7 mouse cellular contexts compared by ENCODE assay signal in genomic region chr12:86891786-86892702, GRCm38 (mm10). TPM values are rescaled to one million over a fixed set of nuclear protein-coding genes. Genes with fewer than 3 reads are reported as not detected.
DNase-seq lines count a peak whose midpoint lies in the region; ATAC-seq and TF ChIP-seq lines count a peak whose summit lies in the region.

No protein-coding gene starts in this region.

- WGBS in forebrain, postnatal 0 days = under 1% methylated on average over 36 of the region's 37 CpGs
- 1% methylated on average over 37 of the region's 37 CpGs for WGBS in hindbrain, embryonic 15.5 days
- WGBS in limb, embryonic 11.5 days = under 1% methylated on average over 37 of the region's 37 CpGs
- under 1% methylated on average over 36 of the region's 37 CpGs for WGBS in midbrain, embryonic 11.5 days

- TF ChIP-seq CTCF in forebrain, postnatal 0 days (IDR thresholded peaks at IDR 0.05; ENCODE audit: low read depth) = no peak

- peak; percentile 87 for DNase-seq in NIH3T3 (ENCODE audit: low read depth)
- peak; percentile 75 for DNase-seq in cerebellum, adult 11 months
- DNase-seq in forebrain, postnatal 0 days = peak; percentile 84
- DNase-seq in limb, embryonic 11.5 days (ENCODE audit: low spot score) = peak; percentile 77
- DNase-seq in midbrain, embryonic 11.5 days (ENCODE audit: low spot score, missing footprints) = peak; percentile 96
- peak; percentile 72 to 79 for DNase-seq in spleen, adult 18-20 months

- H3K4me3 ChIP-seq in forebrain, postnatal 0 days (ENCODE audit: low read depth, low read length) = peak overlapping the region; percentile 30
- peak overlapping the region; percentile 25 for H3K4me3 ChIP-seq in hindbrain, embryonic 15.5 days
- peak overlapping the region; percentile 34 for H3K4me3 ChIP-seq in limb, embryonic 11.5 days (ENCODE audit: low read depth, low read length)
- peak overlapping the region; percentile 26 for H3K4me3 ChIP-seq in midbrain, embryonic 11.5 days (ENCODE audit: low read depth, low read length)

- H3K27me3 ChIP-seq in forebrain, postnatal 0 days (ENCODE audit: insufficient read depth, low read length) = no peaks in the 10 kb centered on the region
- no peaks in the 10 kb centered on the region for H3K27me3 ChIP-seq in hindbrain, embryonic 15.5 days
- no peaks in the 10 kb centered on the region for H3K27me3 ChIP-seq in limb, embryonic 11.5 days (ENCODE audit: control insufficient read depth, insufficient read depth, low read length)
- no peaks in the 10 kb centered on the region for H3K27me3 ChIP-seq in midbrain, embryonic 11.5 days (ENCODE audit: control insufficient read depth, insufficient read depth, low read length)

- H3K36me3 ChIP-seq in forebrain, postnatal 0 days (ENCODE audit: insufficient read depth) = no peaks in the 10 kb centered on the region
- no peaks in the 10 kb centered on the region for H3K36me3 ChIP-seq in hindbrain, embryonic 15.5 days
- H3K36me3 ChIP-seq in limb, embryonic 11.5 days (ENCODE audit: control insufficient read depth, insufficient read depth, low read length) = no peaks in the 10 kb centered on the region
- H3K36me3 ChIP-seq in midbrain, embryonic 11.5 days (ENCODE audit: control insufficient read depth, insufficient read depth, low read length) = no peaks in the 10 kb centered on the region

- peak overlapping the region; percentile 69 for H3K4me2 ChIP-seq in forebrain, postnatal 0 days (ENCODE audit: low read depth)
- peak overlapping the region; percentile 70 for H3K4me2 ChIP-seq in hindbrain, embryonic 15.5 days
- peak overlapping the region; percentile 84 for H3K4me2 ChIP-seq in limb, embryonic 11.5 days (ENCODE audit: low read depth, severe bottlenecking)
- peak overlapping the region; percentile 57 for H3K4me2 ChIP-seq in midbrain, embryonic 11.5 days

- peak overlapping the region; percentile 52 for H3K9ac ChIP-seq in forebrain, postnatal 0 days
- H3K9ac ChIP-seq in hindbrain, embryonic 15.5 days = peak overlapping the region; percentile 44
- H3K9ac ChIP-seq in limb, embryonic 11.5 days (ENCODE audit: low read length) = peak overlapping the region; percentile 65
- peak overlapping the region; percentile 70 for H3K9ac ChIP-seq in midbrain, embryonic 11.5 days (ENCODE audit: low read length)

- H3K27ac ChIP-seq in forebrain, postnatal 0 days (ENCODE audit: low read depth, low read length) = peak overlapping the region; percentile 96
- H3K27ac ChIP-seq in hindbrain, embryonic 15.5 days (replicated peaks) = peak overlapping the region; percentile 98
- H3K27ac ChIP-seq in limb, embryonic 11.5 days (replicated peaks; ENCODE audit: low read depth, low read length) = peak overlapping the region; percentile 99
- H3K27ac ChIP-seq in midbrain, embryonic 11.5 days (ENCODE audit: low read depth, low read length) = peak overlapping the region; percentile 97

- H3K9me3 ChIP-seq in forebrain, postnatal 0 days (ENCODE audit: low read length) = no peaks in the 10 kb centered on the region
- no peaks in the 10 kb centered on the region for H3K9me3 ChIP-seq in hindbrain, embryonic 15.5 days
- H3K9me3 ChIP-seq in limb, embryonic 11.5 days (ENCODE audit: control insufficient read depth, low read length) = no peaks in the 10 kb centered on the region
- no peaks in the 10 kb centered on the region for H3K9me3 ChIP-seq in midbrain, embryonic 11.5 days (ENCODE audit: control insufficient read depth, low read length)

- no peak for ATAC-seq in forebrain, postnatal 0 days
- ATAC-seq in hindbrain, embryonic 15.5 days (ENCODE audit: low FRiP score, low read depth) = no peak
- ATAC-seq in limb, embryonic 11.5 days (ENCODE audit: insufficient number of reproducible peaks, low FRiP score, low TSS enrichment, low read depth) = no peak
- peak; percentile 31 for ATAC-seq in midbrain, embryonic 11.5 days (ENCODE audit: low FRiP score)

- peaks cover 72% of the 10 kb centered on the region for H3K4me1 ChIP-seq in forebrain, postnatal 0 days (ENCODE audit: insufficient read depth)
- peaks cover 92% of the 10 kb centered on the region for H3K4me1 ChIP-seq in hindbrain, embryonic 15.5 days (replicated peaks)
- H3K4me1 ChIP-seq in limb, embryonic 11.5 days (ENCODE audit: control insufficient read depth, insufficient read depth, low read length) = peaks cover 72% of the 10 kb centered on the region
- peaks cover 89% of the 10 kb centered on the region for H3K4me1 ChIP-seq in midbrain, embryonic 11.5 days (ENCODE audit: control insufficient read depth, insufficient read depth, low read length)

RNA-seq across cellular contexts. Expression of gene Irf2bpl, which starts 7.4 kb away (rescaled TPM):
- total RNA-seq in forebrain, postnatal 0 days (2014; rRNA removed) = 134 and 161 TPM in 2 replicates
- 86.3 and 95.7 TPM in 2 replicates for polyA plus RNA-seq in forebrain, postnatal 0 days (2015; fragmentation: Nextera tagmentation; extraction: Ambion mirVana)
- polyA plus RNA-seq in hindbrain, embryonic 15.5 days (2015; fragmentation: Nextera tagmentation; extraction: Ambion mirVana) = 72.9 and 87.3 TPM in 2 replicates
- polyA plus RNA-seq in limb, embryonic 11.5 days (2014; fragmentation: Nextera tagmentation; extraction: Ambion mirVana) = 17.9 and 22.0 TPM in 2 replicates
- polyA plus RNA-seq in midbrain, embryonic 11.5 days (2014; fragmentation: Nextera tagmentation; extraction: Ambion mirVana) = 24.4 and 26.4 TPM in 2 replicates

RNA-seq across cellular contexts. Expression of gene Cipc, which starts 54.8 kb away (rescaled TPM):
- total RNA-seq in forebrain, postnatal 0 days (2014; rRNA removed) = 53.1 and 62.9 TPM in 2 replicates
- polyA plus RNA-seq in forebrain, postnatal 0 days (2015; fragmentation: Nextera tagmentation; extraction: Ambion mirVana) = 28.4 and 38.1 TPM in 2 replicates
- polyA plus RNA-seq in hindbrain, embryonic 15.5 days (2015; fragmentation: Nextera tagmentation; extraction: Ambion mirVana) = 45.1 and 46.1 TPM in 2 replicates
- polyA plus RNA-seq in limb, embryonic 11.5 days (2014; fragmentation: Nextera tagmentation; extraction: Ambion mirVana) = 31.3 and 33.7 TPM in 2 replicates
- 37.9 and 38.4 TPM in 2 replicates for polyA plus RNA-seq in midbrain, embryonic 11.5 days (2014; fragmentation: Nextera tagmentation; extraction: Ambion mirVana)
